Comparison of ENCODE assay signal across 12 mouse cellular contexts in genomic region chr1:193539261-193539660, GRCm38 (mm10).
DNase-seq lines count a peak whose midpoint lies in the region; ATAC-seq and TF ChIP-seq lines count a peak whose summit lies in the region.
"Had no signal": no experiment of that assay in that cellular context is flagged by ENCODE, and none has a peak within 500 bp of the region (broad histone marks: within the 10 kb centered on the region; RNA-seq: fewer than 3 reads in every experiment).

No protein-coding gene starts in this region.

- intact Hi-C loops in heart, adult 2 months (cut with DNase I): no loop called here

- 73% methylated on average over 6 of the region's 6 CpGs for WGBS in forebrain, embryonic 15.5 days
- 88% methylated on average over 6 of the region's 6 CpGs for WGBS in forebrain, embryonic 12.5 days
- WGBS in lung, postnatal 0 days: 54% methylated on average over 6 of the region's 6 CpGs
- WGBS in kidney, postnatal 0 days: 51% methylated on average over 6 of the region's 6 CpGs
- 54% methylated on average over 6 of the region's 6 CpGs for WGBS in stomach, postnatal 0 days
- 90% methylated on average over 6 of the region's 6 CpGs for WGBS in heart, adult 2 months

- H3K9me3 ChIP-seq in forebrain, embryonic 15.5 days: no peaks in the 10 kb centered on the region
- no peaks in the 10 kb centered on the region for H3K9me3 ChIP-seq in forebrain, embryonic 12.5 days
- H3K9me3 ChIP-seq in lung, postnatal 0 days (ENCODE audit: low read length): no peaks in the 10 kb centered on the region
- no peaks in the 10 kb centered on the region for H3K9me3 ChIP-seq in kidney, postnatal 0 days (replicated peaks; ENCODE audit: low read length)
- H3K9me3 ChIP-seq in stomach, postnatal 0 days (ENCODE audit: control insufficient read depth, low read length): no peaks in the 10 kb centered on the region
- H3K9me3 ChIP-seq: heart, embryonic 15.5 days had no signal

- H3K27ac ChIP-seq in forebrain, embryonic 15.5 days (replicated peaks): 0 out of 2 replicates have a peak overlapping the region, but pooled peaks have one; percentile 24
- no peak overlapping the region for H3K27ac ChIP-seq in forebrain, embryonic 12.5 days
- H3K27ac ChIP-seq in lung, postnatal 0 days (ENCODE audit: low read length): 0 out of 2 replicates have a peak overlapping the region, but pooled peaks have one; percentile 27
- H3K27ac ChIP-seq in kidney, postnatal 0 days: peak overlapping the region; percentile 76
- H3K27ac ChIP-seq in stomach, postnatal 0 days (replicated peaks): peak overlapping the region; percentile 73
- no peak overlapping the region for H3K27ac ChIP-seq in heart, adult 2 months
- H3K27ac ChIP-seq: heart, embryonic 15.5 days; hindbrain, postnatal 0 days had no signal

- peak; percentile 66 for DNase-seq in lung, postnatal 0 days (ENCODE audit: low spot score)
- no peak for DNase-seq in lung, postnatal 25 days (ENCODE audit: low spot score)
- peak; percentile 92 for DNase-seq in kidney, postnatal 0 days (ENCODE audit: low spot score)
- no peak for DNase-seq in stomach, postnatal 0 days (ENCODE audit: low spot score)
- no peak for DNase-seq in embryo, embryonic 9.5 days (ENCODE audit: extremely low spot score)
- no peak for DNase-seq in heart, adult 2 months
- DNase-seq: gastrocnemius, postnatal 25 days; lung, postnatal 14 days had no signal

- no peak for TF ChIP-seq POLR2A in heart, adult 2 months (IDR thresholded peaks at IDR 0.05; ENCODE audit: insufficient read depth, low read depth, low read length)

- no peak for TF ChIP-seq CTCF in lung, postnatal 0 days (IDR thresholded peaks at IDR 0.05)
- no peak for TF ChIP-seq CTCF in kidney, postnatal 0 days (IDR thresholded peaks at IDR 0.05; ENCODE audit: low read depth)
- no peak for TF ChIP-seq CTCF in stomach, postnatal 0 days (IDR thresholded peaks at IDR 0.05; ENCODE audit: low read depth)
- TF ChIP-seq CTCF in heart, adult 2 months (IDR thresholded peaks at IDR 0.05): no peak

- H3K4me2 ChIP-seq in forebrain, embryonic 15.5 days (replicated peaks): no peak overlapping the region
- no peak overlapping the region for H3K4me2 ChIP-seq in forebrain, embryonic 12.5 days
- H3K4me2 ChIP-seq in lung, postnatal 0 days (replicated peaks; ENCODE audit: low read depth, low read length): no peak overlapping the region
- no peak overlapping the region for H3K4me2 ChIP-seq in kidney, postnatal 0 days (ENCODE audit: low read length)
- H3K4me2 ChIP-seq in stomach, postnatal 0 days (replicated peaks; ENCODE audit: low read depth): no peak overlapping the region
- H3K4me2 ChIP-seq: heart, embryonic 15.5 days had no signal

- no peak overlapping the region for H3K4me3 ChIP-seq in forebrain, embryonic 15.5 days
- H3K4me3 ChIP-seq in forebrain, embryonic 12.5 days (replicated peaks): no peak overlapping the region
- H3K4me3 ChIP-seq in lung, postnatal 0 days (ENCODE audit: low read depth, low read length): no peak overlapping the region
- no peak overlapping the region for H3K4me3 ChIP-seq in kidney, postnatal 0 days (replicated peaks; ENCODE audit: low read depth, low read length)
- no peak overlapping the region for H3K4me3 ChIP-seq in stomach, postnatal 0 days (ENCODE audit: low read depth, low read length)
- no peak overlapping the region for H3K4me3 ChIP-seq in heart, adult 2 months
- H3K4me3 ChIP-seq: heart, embryonic 15.5 days had no signal

- peaks cover 18% of the 10 kb centered on the region for H3K4me1 ChIP-seq in forebrain, embryonic 15.5 days
- peaks cover 11% of the 10 kb centered on the region; the same call in 1 of the 2 replicates for H3K4me1 ChIP-seq in forebrain, embryonic 12.5 days
- no peaks in the 10 kb centered on the region for H3K4me1 ChIP-seq in lung, postnatal 0 days (ENCODE audit: insufficient read depth, low read depth, low read length)
- peaks cover 7% of the 10 kb centered on the region; the same call in 1 of the 2 replicates for H3K4me1 ChIP-seq in kidney, postnatal 0 days (replicated peaks; ENCODE audit: insufficient read depth, low read length)
- no peaks in the 10 kb centered on the region for H3K4me1 ChIP-seq in stomach, postnatal 0 days (replicated peaks; ENCODE audit: control insufficient read depth, insufficient read depth)
- H3K4me1 ChIP-seq in heart, adult 2 months (ENCODE audit: control insufficient read depth, insufficient read depth, low read length): no peaks in the 10 kb centered on the region

- no peaks in the 10 kb centered on the region for H3K27me3 ChIP-seq in forebrain, embryonic 15.5 days
- no peaks in the 10 kb centered on the region for H3K27me3 ChIP-seq in forebrain, embryonic 12.5 days
- no peaks in the 10 kb centered on the region for H3K27me3 ChIP-seq in lung, postnatal 0 days (replicated peaks; ENCODE audit: insufficient read depth, low read length)
- no peaks in the 10 kb centered on the region for H3K27me3 ChIP-seq in kidney, postnatal 0 days (ENCODE audit: insufficient read depth, low read length)
- H3K27me3 ChIP-seq in stomach, postnatal 0 days (ENCODE audit: control insufficient read depth, insufficient read depth, low read length): no peaks in the 10 kb centered on the region
- no peaks in the 10 kb centered on the region for H3K27me3 ChIP-seq in heart, adult 2 months (ENCODE audit: control insufficient read depth, insufficient read depth, low read length)
- H3K27me3 ChIP-seq: heart, embryonic 15.5 days had no signal

- no peak overlapping the region for H3K9ac ChIP-seq in forebrain, embryonic 15.5 days (replicated peaks)
- no peak overlapping the region for H3K9ac ChIP-seq in forebrain, embryonic 12.5 days
- no peak overlapping the region for H3K9ac ChIP-seq in lung, postnatal 0 days (replicated peaks; ENCODE audit: low read depth)
- no peak overlapping the region for H3K9ac ChIP-seq in kidney, postnatal 0 days (ENCODE audit: low read depth, low read length)
- H3K9ac ChIP-seq in stomach, postnatal 0 days (ENCODE audit: low read length): no peak overlapping the region
- no peak overlapping the region for H3K9ac ChIP-seq in heart, adult 2 months (ENCODE audit: low read depth, low read length)
- H3K9ac ChIP-seq: heart, embryonic 15.5 days had no signal

- H3K79me2 ChIP-seq in heart, adult 2 months (replicated peaks; ENCODE audit: control insufficient read depth, insufficient read depth, low read length): no peaks in the 10 kb centered on the region

- no peaks in the 10 kb centered on the region for H3K36me3 ChIP-seq in forebrain, embryonic 15.5 days
- H3K36me3 ChIP-seq in forebrain, embryonic 12.5 days (replicated peaks): no peaks in the 10 kb centered on the region
- no peaks in the 10 kb centered on the region for H3K36me3 ChIP-seq in lung, postnatal 0 days (ENCODE audit: insufficient read depth, low read length)
- no peaks in the 10 kb centered on the region for H3K36me3 ChIP-seq in kidney, postnatal 0 days (ENCODE audit: insufficient read depth, low read length)
- H3K36me3 ChIP-seq in stomach, postnatal 0 days (ENCODE audit: control insufficient read depth, insufficient read depth, low read length): no peaks in the 10 kb centered on the region
- no peaks in the 10 kb centered on the region for H3K36me3 ChIP-seq in heart, adult 2 months (ENCODE audit: control insufficient read depth, insufficient read depth, low read length)
- H3K36me3 ChIP-seq: heart, embryonic 15.5 days had no signal

- no peak for TF ChIP-seq EP300 in lung, postnatal 0 days (IDR thresholded peaks at IDR 0.05)
- TF ChIP-seq EP300 in stomach, postnatal 0 days (optimal IDR thresholded peaks at IDR 0.05): no peak
- TF ChIP-seq EP300 in heart, adult 2 months (IDR thresholded peaks at IDR 0.05; ENCODE audit: insufficient read depth, low read depth, low read length): no peak

- ATAC-seq in forebrain, embryonic 15.5 days (replicated peaks): no peak
- ATAC-seq in forebrain, embryonic 12.5 days (ENCODE audit: low FRiP score): no peak
- ATAC-seq in lung, postnatal 0 days: peak; percentile 59
- ATAC-seq in kidney, postnatal 0 days (replicated peaks; ENCODE audit: low FRiP score, low read depth): peak; percentile 63; the same call in 1 of the 2 replicates
- no peak; the same call in 1 of the 2 replicates for ATAC-seq in stomach, postnatal 0 days (ENCODE audit: low FRiP score, low TSS enrichment)
- ATAC-seq: hindbrain, postnatal 0 days had no signal

Comparison
In these comparisons a context has a peak if more than half of its experiments do, and no peak if none do; other contexts are left out.
1. H3K27ac ChIP-seq: peak in forebrain, embryonic 15.5 days (single experiment), lung, postnatal 0 days (single experiment), kidney, postnatal 0 days (single experiment) and stomach, postnatal 0 days (single experiment); none in forebrain, embryonic 12.5 days (single experiment) and heart, adult 2 months (single experiment).
2. DNase-seq: peak in lung, postnatal 0 days (single experiment) and kidney, postnatal 0 days (single experiment); none in lung, postnatal 25 days (single experiment), stomach, postnatal 0 days (single experiment), embryo, embryonic 9.5 days (single experiment) and heart, adult 2 months (0 of 2).
3. ATAC-seq: peak in lung, postnatal 0 days (single experiment) and kidney, postnatal 0 days (single experiment); none in forebrain, embryonic 15.5 days (single experiment), forebrain, embryonic 12.5 days (single experiment) and stomach, postnatal 0 days (single experiment).